Mouse (Mus musculus): ENCODE measurements around the gene Gm13289. TPM values are rescaled to one million over a fixed set of nuclear protein-coding genes. Genes with fewer than 3 reads are reported as not detected.
A peak's percentile ranks its signal among the peaks of the same experiment; 100 is the strongest.
"Not testable (repeated sequence)": the region's sequence is repeated elsewhere in the genome, so short reads cannot be mapped to it uniquely, and the experiment has no call there.

Gm13289 gene
- polyA plus RNA-seq, 2 experiments: not detected

- DNase-seq (ENCODE audit: low read depth in 3 of 3, low spot score in 3 of 3): peak in 1 of 3 experiments; percentile 52
- H3K9me3 ChIP-seq (ENCODE audit: control insufficient read depth, low read length); H3K9ac ChIP-seq (replicated peaks); H3K27ac ChIP-seq; H3K4me1 ChIP-seq (replicated peaks; ENCODE audit: control insufficient read depth in 2 of 2, insufficient read depth in 2 of 2, low read length in 1 of 2); H3K27me3 ChIP-seq (ENCODE audit: control insufficient read depth, insufficient read depth, low read length); H3K36me3 ChIP-seq (replicated peaks; ENCODE audit: control insufficient read depth, insufficient read depth, low read depth); ATAC-seq (ENCODE audit: insufficient read depth): not testable (repeated sequence)
- peak; percentile 73 for TF ChIP-seq CTCF (IDR thresholded peaks at IDR 0.05; ENCODE audit: low read depth)
- Histone ChIP-seq H3K4me2 (ENCODE audit: low read depth) (peak overlapping the region; percentile 63), H3K4me3 (ENCODE audit: insufficient read depth in 1 of 2, low read depth in 2 of 2, low read length in 2 of 2) (peak overlapping the region; percentile 39 to 48)
- 5% methylated on average over 23 of the region's 42 CpGs for WGBS (ENCODE audit: insufficient replicate concordance)
These were observed 13.2 kb upstream of the Gm13289 start for GRCm38 (mm10) chr4:88763384-88764018.

- not testable (repeated sequence) for H3K27ac ChIP-seq; H3K4me2 ChIP-seq (ENCODE audit: low read depth); H3K27me3 ChIP-seq (ENCODE audit: control insufficient read depth, insufficient read depth, low read length); H3K4me3 ChIP-seq (ENCODE audit: insufficient read depth in 1 of 2, low read depth in 2 of 2, low read length in 2 of 2); DNase-seq (ENCODE audit: low read depth in 3 of 3, low spot score in 3 of 3); H3K36me3 ChIP-seq (replicated peaks; ENCODE audit: control insufficient read depth, insufficient read depth, low read depth); H3K4me1 ChIP-seq (replicated peaks; ENCODE audit: control insufficient read depth in 2 of 2, insufficient read depth in 2 of 2, low read length in 1 of 2); H3K9me3 ChIP-seq (ENCODE audit: control insufficient read depth, low read length); H3K9ac ChIP-seq (replicated peaks); ATAC-seq (ENCODE audit: insufficient read depth)
- no CpG with 5 or more reads among the region's 32 CpGs for WGBS (ENCODE audit: insufficient replicate concordance)
These were observed 3.2 kb upstream of the Gm13289 start, which contains the start of gene Gm13290 for GRCm38 (mm10) chr4:88773534-88773933. Gene Gm13290 (plus strand): TSS chr4:88773834.

GRCm38 (mm10) chr4:88779550-88779949 is 2.8 kb downstream of the Gm13289 start, which contains the start of gene Gm13272:
Gene Gm13272 (plus strand): TSS chr4:88779850.
- not testable (repeated sequence) for DNase-seq (ENCODE audit: low read depth in 3 of 3, low spot score in 3 of 3); H3K4me2 ChIP-seq (ENCODE audit: low read depth); H3K27ac ChIP-seq; H3K4me3 ChIP-seq (ENCODE audit: insufficient read depth in 1 of 2, low read depth in 2 of 2, low read length in 2 of 2); H3K9ac ChIP-seq (replicated peaks); H3K36me3 ChIP-seq (replicated peaks; ENCODE audit: control insufficient read depth, insufficient read depth, low read depth); H3K9me3 ChIP-seq (ENCODE audit: control insufficient read depth, low read length); H3K27me3 ChIP-seq (ENCODE audit: control insufficient read depth, insufficient read depth, low read length); H3K4me1 ChIP-seq (replicated peaks; ENCODE audit: control insufficient read depth in 2 of 2, insufficient read depth in 2 of 2, low read length in 1 of 2); ATAC-seq (ENCODE audit: insufficient read depth)
- no CpG with 5 or more reads among the region's 29 CpGs for WGBS (ENCODE audit: insufficient replicate concordance)

- not testable (repeated sequence) for H3K4me2 ChIP-seq (ENCODE audit: low read depth); H3K4me1 ChIP-seq (replicated peaks; ENCODE audit: control insufficient read depth in 2 of 2, insufficient read depth in 2 of 2, low read length in 1 of 2); H3K9me3 ChIP-seq (ENCODE audit: control insufficient read depth, low read length); H3K36me3 ChIP-seq (replicated peaks; ENCODE audit: control insufficient read depth, insufficient read depth, low read depth); ATAC-seq (ENCODE audit: insufficient read depth); H3K27ac ChIP-seq; H3K9ac ChIP-seq (replicated peaks); H3K4me3 ChIP-seq (ENCODE audit: insufficient read depth in 1 of 2, low read depth in 2 of 2, low read length in 2 of 2); H3K27me3 ChIP-seq (ENCODE audit: control insufficient read depth, insufficient read depth, low read length); DNase-seq (ENCODE audit: low read depth in 3 of 3, low spot score in 3 of 3)
- 33% methylated on average over 15 of the region's 18 CpGs for WGBS (ENCODE audit: insufficient replicate concordance)
These were observed 3.6 kb downstream of the Gm13289 start for GRCm38 (mm10) chr4:88780320-88780719.

- H3K27me3 ChIP-seq (ENCODE audit: control insufficient read depth, insufficient read depth, low read length); ATAC-seq (ENCODE audit: insufficient read depth); H3K9ac ChIP-seq (replicated peaks); H3K27ac ChIP-seq; H3K4me1 ChIP-seq (replicated peaks; ENCODE audit: control insufficient read depth in 2 of 2, insufficient read depth in 2 of 2, low read length in 1 of 2); H3K9me3 ChIP-seq (ENCODE audit: control insufficient read depth, low read length); H3K36me3 ChIP-seq (replicated peaks; ENCODE audit: control insufficient read depth, insufficient read depth, low read depth); DNase-seq (ENCODE audit: low read depth in 3 of 3, low spot score in 3 of 3): not testable (repeated sequence)
- peak within 1 kb of the TSS in 1 of 2 experiments; percentile 49; a peak in 2 of 4 replicates for H3K4me3 ChIP-seq (ENCODE audit: insufficient read depth in 1 of 2, low read depth in 2 of 2, low read length in 2 of 2)
- peak within 1 kb of the TSS; percentile 33 for H3K4me2 ChIP-seq (ENCODE audit: low read depth)
- WGBS (ENCODE audit: insufficient replicate concordance): 10% methylated on average over 3 of the region's 7 CpGs
These were observed 5.1 kb downstream of the Gm13289 start, which contains the start of gene Ifnz for GRCm38 (mm10) chr4:88781831-88782230. Gene Ifnz (plus strand): TSS chr4:88782131.

- H3K27me3 ChIP-seq (ENCODE audit: control insufficient read depth, insufficient read depth, low read length); H3K9me3 ChIP-seq (ENCODE audit: control insufficient read depth, low read length); H3K9ac ChIP-seq (replicated peaks); H3K27ac ChIP-seq; ATAC-seq (ENCODE audit: insufficient read depth); H3K36me3 ChIP-seq (replicated peaks; ENCODE audit: control insufficient read depth, insufficient read depth, low read depth); H3K4me1 ChIP-seq (replicated peaks; ENCODE audit: control insufficient read depth in 2 of 2, insufficient read depth in 2 of 2, low read length in 1 of 2); DNase-seq (ENCODE audit: low read depth in 3 of 3, low spot score in 3 of 3): not testable (repeated sequence)
- peak overlapping the region; percentile 33 for H3K4me2 ChIP-seq (ENCODE audit: low read depth)
- H3K4me3 ChIP-seq (ENCODE audit: insufficient read depth in 1 of 2, low read depth in 2 of 2, low read length in 2 of 2): peak overlapping the region in 1 of 2 experiments; percentile 49; a peak in 2 of 4 replicates
- 2% methylated on average over 9 of the region's 31 CpGs for WGBS (ENCODE audit: insufficient replicate concordance)
These were observed 5.6 kb downstream of the Gm13289 start for GRCm38 (mm10) chr4:88782335-88782734.

- WGBS (ENCODE audit: insufficient replicate concordance): no CpG with 5 or more reads among the region's 27 CpGs
- not testable (repeated sequence) for H3K36me3 ChIP-seq (replicated peaks; ENCODE audit: control insufficient read depth, insufficient read depth, low read depth); H3K9ac ChIP-seq (replicated peaks); H3K9me3 ChIP-seq (ENCODE audit: control insufficient read depth, low read length); H3K4me2 ChIP-seq (ENCODE audit: low read depth); H3K4me3 ChIP-seq (ENCODE audit: insufficient read depth in 1 of 2, low read depth in 2 of 2, low read length in 2 of 2); H3K27ac ChIP-seq; H3K27me3 ChIP-seq (ENCODE audit: control insufficient read depth, insufficient read depth, low read length); DNase-seq (ENCODE audit: low read depth in 3 of 3, low spot score in 3 of 3); H3K4me1 ChIP-seq (replicated peaks; ENCODE audit: control insufficient read depth in 2 of 2, insufficient read depth in 2 of 2, low read length in 1 of 2); ATAC-seq (ENCODE audit: insufficient read depth)
These were observed 8.7 kb downstream of the Gm13289 start, which contains the start of gene Gm13276 for GRCm38 (mm10) chr4:88785409-88785808. Gene Gm13276 (plus strand): TSS chr4:88785709.
